Mouse (Mus musculus): ENCODE measurements around the gene 4930539E08Rik. TPM values are rescaled to one million over a fixed set of nuclear protein-coding genes. Genes with fewer than 3 reads are reported as not detected.

The 4930539E08Rik gene
- polyA plus RNA-seq (2016; fragmentation: Nextera tagmentation; extraction: Ambion mirVana), result 0.16 and 0.23 TPM in 2 replicates

DNA sequence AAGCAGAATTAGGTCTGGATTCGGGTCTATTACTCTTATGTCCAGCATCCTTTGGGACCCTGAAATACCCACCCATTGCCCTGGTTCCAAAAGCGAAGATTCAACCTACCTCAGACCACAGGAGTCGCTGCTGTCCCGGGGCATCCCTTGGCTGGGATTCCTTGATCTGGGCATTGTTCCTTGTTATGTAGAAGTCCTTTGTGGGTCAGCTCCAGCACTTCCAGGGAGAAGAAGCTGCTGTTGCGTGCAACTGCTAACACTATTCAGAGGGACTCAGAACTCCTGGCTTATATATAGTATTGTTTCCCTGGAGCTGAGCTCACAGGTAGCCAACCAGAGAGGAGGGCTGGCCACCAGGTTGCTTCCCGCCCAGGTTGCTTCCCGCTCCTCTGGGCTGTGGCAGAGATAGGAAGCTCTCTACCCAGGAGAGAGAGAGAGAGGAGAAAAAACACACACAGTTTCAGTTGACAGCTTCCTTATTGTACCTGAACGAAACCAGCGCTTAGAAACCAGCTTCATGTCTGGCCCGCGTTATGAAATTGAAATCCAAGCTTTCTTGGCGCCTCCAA lies at the start of gene 4930539E08Rik:
Gene 4930539E08Rik, minus strand, starts transcription at position 265 of the 569 bp plus-strand sequence.
- Histone ChIP-seq H3K4me2 (no peak within 1 kb of the TSS), H3K27ac (no peak within 1 kb of the TSS), H3K27me3 (peaks cover 5% of the 10 kb centered on the region), H3K36me3 (no peaks in the 10 kb centered on the region), H3K9ac (replicated peaks) (no peak within 1 kb of the TSS), H3K9me3 (no peaks in the 10 kb centered on the region), H3K4me1 (replicated peaks) (no peaks in the 10 kb centered on the region), H3K4me3 (replicated peaks) (no peak within 1 kb of the TSS)
- no peak for ATAC-seq (ENCODE audit: insufficient number of reproducible peaks, insufficient read depth, low FRiP score, low TSS enrichment, low read depth)
- 74% methylated on average over 12 of the region's 12 CpGs for WGBS

DNA sequence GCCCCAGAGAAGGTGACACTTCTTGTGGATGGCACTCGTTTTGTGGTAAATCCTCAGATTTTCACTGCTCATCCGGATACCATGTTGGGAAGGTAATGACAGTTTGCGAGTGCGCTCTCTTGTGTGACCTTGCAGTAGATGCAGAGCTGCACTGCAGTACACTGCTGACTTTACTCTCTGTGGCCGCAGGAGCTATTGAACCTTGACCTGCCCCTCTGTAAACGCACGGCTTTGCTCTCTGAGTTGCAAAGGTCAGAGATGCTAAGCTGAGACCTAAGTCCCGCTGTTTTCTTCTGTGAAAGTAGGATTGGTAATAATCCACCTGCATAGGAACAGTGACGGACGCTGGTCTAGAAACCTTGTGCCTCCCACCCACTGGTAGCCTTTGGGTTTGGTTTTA lies 46.5 kb upstream of the 4930539E08Rik start:
- Histone ChIP-seq H3K27ac (no peak overlapping the region), H3K4me2 (no peak overlapping the region), H3K9me3 (no peaks in the 10 kb centered on the region; the same call in 1 of the 2 replicates), H3K36me3 (peaks cover 87% of the 10 kb centered on the region), H3K27me3 (no peaks in the 10 kb centered on the region), H3K9ac (replicated peaks) (no peak overlapping the region), H3K4me1 (replicated peaks) (no peaks in the 10 kb centered on the region), H3K4me3 (replicated peaks) (no peak overlapping the region)
- WGBS, result 87% methylated on average over 10 of the region's 10 CpGs
- ATAC-seq (ENCODE audit: insufficient number of reproducible peaks, insufficient read depth, low FRiP score, low TSS enrichment, low read depth), result no peak

DNA sequence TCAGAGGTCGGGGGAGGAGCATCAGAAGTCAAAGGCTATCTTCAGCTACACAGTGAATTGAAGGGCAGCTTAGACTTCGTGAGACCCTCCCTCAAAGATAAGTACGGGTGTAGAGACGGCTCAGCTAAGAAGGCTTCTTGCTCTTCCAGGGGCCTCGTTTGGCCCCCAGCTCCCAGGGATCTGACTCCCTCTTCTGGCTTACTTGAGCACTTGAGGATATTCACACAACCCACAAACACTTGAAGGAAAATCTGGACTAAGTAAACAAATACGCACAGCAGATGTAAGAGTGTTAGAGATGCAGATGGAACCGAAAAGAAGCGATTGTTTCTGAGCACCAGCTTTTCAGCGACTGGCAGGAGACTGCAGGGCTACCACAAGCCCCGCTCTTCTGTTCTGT lies 45.5 kb upstream of the 4930539E08Rik start:
- H3K4me2 ChIP-seq, result no peak overlapping the region
- no peak overlapping the region for H3K27ac ChIP-seq
- 79% methylated on average over 10 of the region's 10 CpGs for WGBS
- peaks cover 4% of the 10 kb centered on the region; the same call in 1 of the 2 replicates for H3K9me3 ChIP-seq
- H3K4me1 ChIP-seq (replicated peaks), result no peaks in the 10 kb centered on the region
- no peaks in the 10 kb centered on the region for H3K27me3 ChIP-seq
- ATAC-seq (ENCODE audit: insufficient number of reproducible peaks, insufficient read depth, low FRiP score, low TSS enrichment, low read depth), result no peak
- no peak overlapping the region for H3K4me3 ChIP-seq (replicated peaks)
- no peak overlapping the region for H3K9ac ChIP-seq (replicated peaks)
- H3K36me3 ChIP-seq, result peaks cover 86% of the 10 kb centered on the region

DNA sequence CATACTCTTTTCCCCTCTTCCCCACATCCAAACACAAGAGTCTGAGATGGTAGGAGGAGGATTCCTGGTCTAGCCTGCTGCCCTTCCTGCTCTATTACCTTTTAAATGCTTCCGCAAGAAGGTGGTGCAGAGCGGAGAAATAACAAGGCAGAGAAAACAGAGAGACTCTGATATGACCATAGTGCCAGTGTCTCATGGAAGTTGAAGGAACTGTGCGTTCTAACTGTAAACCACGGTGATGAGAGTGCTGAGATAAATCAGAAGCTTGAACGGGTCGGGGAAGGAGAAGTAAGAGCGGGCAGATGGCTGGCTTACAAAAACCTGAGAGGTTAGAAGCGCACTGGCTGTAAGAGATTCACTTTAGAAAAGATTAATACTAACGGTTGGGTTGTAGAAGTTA lies 39.3 kb upstream of the 4930539E08Rik start:
- no peak overlapping the region for H3K4me3 ChIP-seq (replicated peaks)
- H3K4me1 ChIP-seq (replicated peaks), result peaks cover 20% of the 10 kb centered on the region
- H3K36me3 ChIP-seq, result peaks cover 30% of the 10 kb centered on the region

DNA sequence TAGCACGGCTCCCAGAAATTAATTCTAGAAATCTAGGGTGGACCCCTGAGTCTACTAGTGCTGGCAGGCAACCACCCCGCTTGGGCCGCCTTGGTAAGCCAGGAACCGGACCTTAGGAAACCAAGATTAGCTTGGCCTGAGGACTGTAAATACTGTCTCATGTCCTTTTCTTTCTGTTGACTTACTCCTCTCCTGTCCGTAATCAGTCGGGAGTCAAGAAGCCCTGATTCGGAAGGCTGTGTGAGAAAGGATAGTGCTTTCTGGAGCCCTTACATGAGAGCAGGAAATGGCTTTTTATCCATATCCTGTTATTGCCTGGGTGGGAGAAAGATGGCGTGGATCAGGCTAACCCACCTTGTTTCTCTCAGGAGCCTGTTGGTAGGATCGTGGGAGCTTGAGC lies 38.1 kb upstream of the 4930539E08Rik start:
- no peak for ATAC-seq (ENCODE audit: insufficient number of reproducible peaks, insufficient read depth, low FRiP score, low TSS enrichment, low read depth)
- Histone ChIP-seq H3K36me3 (peaks cover 23% of the 10 kb centered on the region), H3K4me2 (peak overlapping the region; percentile 89), H3K27me3 (no peaks in the 10 kb centered on the region), H3K27ac (peak overlapping the region; percentile 51; the same call in 1 of the 2 replicates), H3K4me1 (replicated peaks) (peaks cover 20% of the 10 kb centered on the region), H3K9me3 (peaks cover 4% of the 10 kb centered on the region; the same call in 1 of the 2 replicates), H3K4me3 (replicated peaks) (peak overlapping the region; percentile 70), H3K9ac (replicated peaks) (peak overlapping the region; percentile 89)
- 23% methylated on average over 9 of the region's 9 CpGs for WGBS

More for the DNA sequence above, 39.3 kb upstream of the 4930539E08Rik start:
- ATAC-seq (ENCODE audit: insufficient number of reproducible peaks, insufficient read depth, low FRiP score, low TSS enrichment, low read depth), result no peak
- Histone ChIP-seq H3K9me3 (peaks cover 4% of the 10 kb centered on the region; the same call in 1 of the 2 replicates), H3K9ac (replicated peaks) (no peak overlapping the region), H3K27ac (no peak overlapping the region), H3K4me2 (peak overlapping the region; percentile 89; the same call in 1 of the 2 replicates), H3K27me3 (no peaks in the 10 kb centered on the region)
- WGBS, result 97% methylated on average over 9 of the region's 9 CpGs

DNA sequence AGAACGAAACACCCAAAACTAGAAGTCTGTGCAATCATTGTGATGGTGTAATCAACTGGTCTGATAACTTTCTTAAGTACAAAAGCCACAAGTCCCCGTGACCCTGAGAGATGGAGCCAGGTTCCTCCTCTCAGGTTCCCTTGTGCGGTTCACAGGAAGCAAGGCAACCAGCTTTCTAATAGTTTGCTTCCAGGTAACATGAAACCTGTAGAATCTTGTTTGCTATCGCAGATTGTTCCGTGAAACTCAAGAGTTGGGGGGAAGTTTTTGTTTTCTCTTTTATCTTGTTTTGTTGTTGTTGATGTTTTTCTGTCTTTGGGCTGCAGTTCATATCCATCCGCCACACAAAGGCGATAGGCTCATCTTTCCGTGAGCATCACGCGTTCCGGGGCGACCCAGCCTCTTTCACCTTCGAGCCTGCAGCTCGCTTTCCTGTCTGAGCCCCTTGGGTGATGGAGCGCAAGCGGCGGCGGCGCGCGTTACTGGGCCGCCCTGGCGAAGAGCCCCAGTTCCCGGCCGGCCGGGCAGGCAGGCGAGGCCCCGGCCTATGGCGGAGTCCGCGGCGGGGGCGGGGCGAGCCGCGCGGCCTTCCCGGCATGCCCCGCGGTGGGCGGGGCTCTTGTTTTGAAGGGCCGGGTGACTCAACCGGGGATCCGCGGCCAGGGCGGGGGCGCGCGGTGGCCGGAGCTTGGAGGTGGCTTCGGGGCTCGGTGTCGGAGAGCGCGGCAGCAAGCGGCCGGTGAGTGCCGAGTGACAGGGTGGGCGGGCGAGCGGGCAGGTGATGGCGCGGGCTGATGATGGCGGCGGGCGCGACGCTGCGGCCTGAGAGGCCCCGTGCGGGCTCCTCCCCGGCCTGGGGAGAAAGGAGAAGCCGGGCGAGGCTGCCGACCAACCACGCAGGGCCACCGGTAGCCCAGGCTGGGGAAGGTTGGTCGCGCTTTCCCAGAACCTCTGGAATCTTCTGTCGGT lies 37.0 kb upstream of the 4930539E08Rik start, which contains the start of gene Kctd20:
Gene Kctd20, plus strand, starts transcription at position 120 of the 969 bp plus-strand sequence.
- peak within 1 kb of the TSS; percentile 98 for H3K27ac ChIP-seq
- peak within 1 kb of the TSS; percentile 89 for H3K9ac ChIP-seq (replicated peaks)
- H3K9me3 ChIP-seq, result peaks cover 7% of the 10 kb centered on the region; the same call in 1 of the 2 replicates
- H3K4me3 ChIP-seq (replicated peaks), result peak within 1 kb of the TSS; percentile 70
- peaks cover 16% of the 10 kb centered on the region; the same call in 1 of the 2 replicates for H3K36me3 ChIP-seq
- peak; percentile 92 for ATAC-seq (ENCODE audit: insufficient number of reproducible peaks, insufficient read depth, low FRiP score, low TSS enrichment, low read depth)
- peak within 1 kb of the TSS; percentile 89 for H3K4me2 ChIP-seq
- peaks cover 20% of the 10 kb centered on the region for H3K4me1 ChIP-seq (replicated peaks)
- 1% methylated on average over 77 of the region's 80 CpGs for WGBS
- H3K27me3 ChIP-seq, result no peaks in the 10 kb centered on the region

DNA sequence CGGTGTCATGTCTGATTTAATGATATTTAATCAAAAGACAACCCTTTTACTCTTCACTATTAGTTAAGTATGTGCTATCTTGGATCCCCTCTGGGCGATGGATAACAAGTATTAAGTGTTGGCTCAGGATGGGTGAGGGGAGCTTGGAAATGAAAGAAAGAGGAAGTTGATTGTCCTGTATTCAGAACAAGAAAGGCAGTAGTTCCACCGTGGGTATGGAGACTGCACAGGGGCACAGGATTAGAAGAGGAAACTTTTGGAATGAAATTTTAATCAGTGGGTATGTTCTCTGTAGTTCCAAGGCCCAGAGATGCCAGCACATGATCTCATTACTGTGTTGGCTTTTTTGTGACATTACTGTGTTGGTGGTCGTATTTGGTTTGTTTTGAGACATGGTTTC lies 35.6 kb upstream of the 4930539E08Rik start:
- 84% methylated on average over 4 of the region's 4 CpGs for whole genome bisulfite sequencing
- no peak overlapping the region for H3K27ac ChIP-seq
- no peak for ATAC-seq (ENCODE audit: insufficient number of reproducible peaks, insufficient read depth, low FRiP score, low TSS enrichment, low read depth)
- H3K4me3 ChIP-seq (replicated peaks), result no peak overlapping the region
- H3K4me2 ChIP-seq, result no peak overlapping the region; the same call in 1 of the 2 replicates
- H3K9me3 ChIP-seq, result peaks cover 4% of the 10 kb centered on the region; the same call in 1 of the 2 replicates
- peaks cover 20% of the 10 kb centered on the region for H3K4me1 ChIP-seq (replicated peaks)
- H3K9ac ChIP-seq (replicated peaks), result no peak overlapping the region
- H3K27me3 ChIP-seq, result no peaks in the 10 kb centered on the region
- peaks cover 5% of the 10 kb centered on the region; the same call in 1 of the 2 replicates for H3K36me3 ChIP-seq

DNA sequence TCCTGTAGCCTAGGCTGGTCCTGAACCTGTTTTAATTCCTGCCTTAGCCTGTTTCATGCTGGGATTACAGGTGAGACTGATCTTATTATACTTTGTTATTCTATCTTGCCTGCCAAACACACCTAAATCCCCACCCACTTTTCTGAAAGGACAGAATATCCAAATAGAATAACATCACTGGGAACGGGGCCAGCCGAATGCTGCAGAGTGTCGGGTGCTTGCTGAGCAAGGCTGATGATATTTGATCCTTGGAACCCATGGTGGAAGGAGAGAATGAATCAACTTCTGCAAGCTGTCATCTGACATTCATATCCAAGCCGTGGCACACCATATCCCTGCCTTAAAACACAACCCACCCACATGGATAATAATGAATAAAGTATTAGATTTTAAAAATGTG lies 33.5 kb upstream of the 4930539E08Rik start:
- 70% methylated on average over 4 of the region's 4 CpGs for WGBS
- no peak for ATAC-seq (ENCODE audit: insufficient number of reproducible peaks, insufficient read depth, low FRiP score, low TSS enrichment, low read depth)

DNA sequence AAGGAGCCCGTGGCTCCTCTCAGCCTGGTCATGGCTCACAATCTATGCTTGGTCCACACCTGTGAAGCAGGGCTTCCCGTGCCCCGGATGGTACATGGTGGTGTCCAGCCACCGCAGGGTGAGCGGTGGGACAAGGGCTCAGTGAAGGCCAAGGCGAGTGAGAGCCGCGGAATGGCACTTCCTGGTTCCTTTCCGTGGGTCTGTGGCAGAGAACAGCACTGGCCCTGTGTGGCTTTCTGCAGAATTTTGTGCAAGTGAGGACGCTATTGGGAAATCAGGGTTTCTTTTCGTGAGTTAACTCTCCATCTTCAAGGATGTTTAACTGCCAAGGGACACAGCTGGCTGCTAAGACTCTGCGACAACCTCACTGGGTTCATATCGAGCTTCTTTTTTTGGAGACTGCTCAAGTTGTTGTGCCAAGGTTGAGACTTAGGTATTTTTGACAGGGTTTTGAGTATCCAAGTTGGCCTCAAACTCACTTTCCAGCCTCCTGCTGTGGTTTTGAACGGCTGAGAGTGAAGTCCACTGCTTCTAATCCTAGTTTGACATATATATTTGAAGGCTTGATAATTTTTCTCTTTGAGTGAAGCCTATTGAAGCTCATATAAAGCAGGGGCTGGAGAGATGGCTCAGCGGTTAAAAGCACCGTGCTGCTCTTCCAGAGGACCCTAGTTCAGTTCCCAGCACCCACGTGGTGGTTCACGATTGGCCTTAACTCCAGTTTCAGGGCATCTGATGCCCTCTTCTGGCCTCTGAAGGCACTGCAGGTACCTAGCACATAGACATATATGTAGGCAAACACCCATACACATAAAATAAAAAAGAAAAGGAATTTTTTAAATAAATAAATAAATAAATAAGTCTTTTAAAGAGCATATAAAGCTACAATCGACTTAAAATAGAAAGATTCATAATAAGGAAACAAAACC lies 32.2 kb upstream of the 4930539E08Rik start:
- Histone ChIP-seq H3K4me1 (replicated peaks) (peaks cover 8% of the 10 kb centered on the region; the same call in 1 of the 2 replicates), H3K4me2 (no peak overlapping the region), H3K9ac (replicated peaks) (no peak overlapping the region), H3K27me3 (no peaks in the 10 kb centered on the region), H3K36me3 (no peaks in the 10 kb centered on the region), H3K4me3 (replicated peaks) (no peak overlapping the region), H3K27ac (no peak overlapping the region), H3K9me3 (peaks cover 4% of the 10 kb centered on the region; the same call in 1 of the 2 replicates)
- WGBS, result 90% methylated on average over 19 of the region's 19 CpGs
- ATAC-seq (ENCODE audit: insufficient number of reproducible peaks, insufficient read depth, low FRiP score, low TSS enrichment, low read depth), result no peak

More for the DNA sequence above, 33.5 kb upstream of the 4930539E08Rik start:
- Histone ChIP-seq H3K4me1 (replicated peaks) (peaks cover 14% of the 10 kb centered on the region), H3K9ac (replicated peaks) (no peak overlapping the region), H3K36me3 (no peaks in the 10 kb centered on the region), H3K4me3 (replicated peaks) (no peak overlapping the region), H3K9me3 (peaks cover 4% of the 10 kb centered on the region; the same call in 1 of the 2 replicates), H3K27ac (no peak overlapping the region), H3K27me3 (no peaks in the 10 kb centered on the region), H3K4me2 (no peak overlapping the region)

DNA sequence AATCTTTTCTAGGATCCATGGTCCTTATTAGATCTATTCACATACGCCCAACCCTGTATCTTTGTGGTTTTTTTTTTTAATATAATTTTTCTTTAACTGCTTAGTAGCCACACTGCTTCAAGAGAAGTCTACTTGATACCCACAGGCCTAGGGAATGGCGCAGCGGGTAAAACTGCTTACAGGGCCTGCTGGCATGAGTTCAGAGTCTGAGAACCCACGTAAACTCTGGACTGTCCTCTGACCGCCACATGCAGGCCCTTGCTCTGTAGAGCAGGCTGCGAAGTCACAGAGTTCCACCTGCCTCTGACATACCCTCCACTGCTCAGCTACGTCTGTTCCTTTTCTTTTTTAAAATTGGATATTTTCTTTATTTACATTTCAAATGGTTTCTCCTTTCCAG lies 29.4 kb upstream of the 4930539E08Rik start:
- Histone ChIP-seq H3K4me3 (replicated peaks) (no peak overlapping the region), H3K27me3 (no peaks in the 10 kb centered on the region), H3K27ac (no peak overlapping the region), H3K9me3 (peaks cover 4% of the 10 kb centered on the region; the same call in 1 of the 2 replicates), H3K4me1 (replicated peaks) (no peaks in the 10 kb centered on the region), H3K9ac (replicated peaks) (no peak overlapping the region), H3K36me3 (no peaks in the 10 kb centered on the region), H3K4me2 (no peak overlapping the region)
- ATAC-seq (ENCODE audit: insufficient number of reproducible peaks, insufficient read depth, low FRiP score, low TSS enrichment, low read depth), result no peak
- 93% methylated on average over 7 of the region's 7 CpGs for WGBS
